Mouse (Mus musculus) lung, adult 2 months (tissue): Measurements from ENCODE around the gene Gm21976.

Experiments
- CTCF ChIP-seq: fragments of 200-500 bp; IDR thresholded peaks from 2 replicates; pipeline ENCODE4 v1.5.1; 2011; ENCODE audit warnings: mild to moderate bottlenecking, low read length, control low read depth; ENCODE audit not compliant: insufficient read depth
- POLR2A ChIP-seq: fragments of 200-500 bp; IDR thresholded peaks from 2 replicates; pipeline ENCODE4 v1.6.1; 2011; ENCODE audit warnings: low read depth, mild to moderate bottlenecking, control low read depth, low read length, borderline replicate concordance; ENCODE audit errors: extremely low read depth

DNA sequence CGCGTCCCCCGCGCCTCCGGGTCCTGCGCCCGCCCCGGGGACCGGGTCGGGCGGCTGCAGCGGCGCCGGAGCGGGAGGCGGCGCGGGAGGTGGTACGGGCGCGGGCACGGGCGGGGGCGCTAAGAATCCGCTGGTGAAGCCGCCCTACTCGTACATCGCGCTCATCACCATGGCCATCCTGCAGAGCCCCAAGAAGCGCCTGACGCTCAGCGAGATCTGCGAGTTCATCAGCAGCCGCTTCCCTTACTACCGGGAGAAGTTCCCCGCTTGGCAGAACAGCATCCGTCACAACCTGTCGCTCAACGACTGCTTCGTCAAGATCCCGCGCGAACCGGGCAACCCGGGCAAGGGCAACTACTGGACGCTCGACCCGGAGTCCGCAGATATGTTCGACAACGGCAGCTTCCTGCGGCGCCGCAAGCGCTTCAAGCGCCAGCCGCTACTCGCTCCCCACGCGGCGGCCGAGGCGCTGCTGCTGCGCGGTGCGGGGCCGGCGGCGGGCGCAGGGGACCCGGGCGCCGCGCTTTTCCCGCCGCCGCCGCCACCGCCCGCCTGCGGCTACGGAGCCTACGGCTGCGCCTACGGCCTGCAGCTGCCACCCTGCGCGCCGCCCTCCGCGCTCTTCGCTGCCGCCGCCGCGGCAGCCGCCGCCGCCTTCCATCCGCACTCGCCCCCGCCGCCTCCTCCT lies 75.3 kb downstream of the Gm21976 start:
- TF ChIP-seq CTCF (no peak), POLR2A (no peak)
